Mouse (Mus musculus) kidney, adult 18-20 months (tissue): Measurements from ENCODE around the gene 1810013L24Rik.
"Not testable (repeated sequence)": the region's sequence is repeated elsewhere in the genome, so short reads cannot be mapped to it uniquely, and the experiment has no call there.

Source experiments
- DNase-seq: peaks from one replicate; pipeline ENCODE4 v3.0.0; 2021

Gene 1810013L24Rik

GRCm38 (mm10) chr16:8837595-8837994 lies 7.7 kb downstream of the 1810013L24Rik start:
- no peak for DNase-seq

DNA sequence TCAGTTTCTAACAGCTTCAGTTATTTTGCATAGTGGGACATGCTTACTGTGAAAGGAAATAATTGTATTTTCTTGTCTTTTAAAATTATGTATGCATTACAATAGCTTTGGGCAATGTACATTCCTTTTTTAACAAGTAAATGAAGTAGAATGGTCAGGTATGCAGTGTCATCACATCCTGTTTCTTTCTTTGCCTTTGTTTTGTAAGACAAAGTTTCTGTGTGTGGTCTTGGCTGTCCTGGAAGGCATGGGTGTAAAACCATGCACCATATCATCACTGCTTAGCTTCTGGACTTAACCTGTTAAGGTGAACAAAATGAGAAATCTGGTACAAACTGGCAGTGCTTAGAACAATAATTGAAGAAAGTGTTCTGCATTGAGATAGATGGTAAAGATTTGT lies 9.0 kb downstream of the 1810013L24Rik start:
- DNase-seq, result no peak

DNA sequence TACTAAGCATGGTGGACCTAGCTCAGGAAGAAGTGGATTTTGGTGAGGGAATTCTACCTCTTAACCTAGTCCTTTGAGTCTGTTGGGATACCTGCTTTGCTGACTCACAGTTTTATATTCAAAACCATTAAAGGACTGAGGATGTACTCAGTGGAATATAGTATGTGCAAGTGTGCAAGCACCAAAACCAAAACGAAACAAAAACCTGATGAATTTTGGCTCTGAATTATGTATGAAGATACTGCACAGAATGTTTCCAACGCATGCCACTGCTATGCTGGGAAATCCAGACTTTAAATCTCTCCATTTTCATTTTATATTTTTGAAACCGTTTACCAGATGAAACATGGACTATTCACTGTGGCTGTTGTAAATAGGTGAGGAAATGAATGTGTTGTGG lies 10.7 kb downstream of the 1810013L24Rik start:
- no peak for DNase-seq

DNA sequence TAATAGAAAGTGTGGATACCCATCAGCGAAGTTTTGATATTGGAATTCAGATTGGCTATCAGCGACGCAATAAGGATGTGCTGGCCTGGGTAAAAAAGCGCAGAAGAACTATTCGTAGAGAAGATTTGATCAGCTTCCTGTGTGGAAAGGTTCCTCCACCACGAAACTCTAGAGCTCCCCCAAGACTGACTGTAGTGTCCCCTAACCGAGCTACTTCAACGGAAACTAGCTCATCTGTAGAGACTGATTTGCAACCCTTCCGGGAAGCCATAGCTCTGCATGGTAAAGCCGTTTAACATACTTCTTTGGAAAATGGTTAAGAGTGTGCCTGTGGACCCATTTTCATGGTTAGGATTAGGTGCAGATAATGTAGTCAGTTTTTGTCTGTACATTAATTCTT lies 13.1 kb downstream of the 1810013L24Rik start:
- no peak for DNase-seq

GRCm38 (mm10) chr16:8843580-8844175 lies 13.8 kb downstream of the 1810013L24Rik start:
- no peak for DNase-seq

DNA sequence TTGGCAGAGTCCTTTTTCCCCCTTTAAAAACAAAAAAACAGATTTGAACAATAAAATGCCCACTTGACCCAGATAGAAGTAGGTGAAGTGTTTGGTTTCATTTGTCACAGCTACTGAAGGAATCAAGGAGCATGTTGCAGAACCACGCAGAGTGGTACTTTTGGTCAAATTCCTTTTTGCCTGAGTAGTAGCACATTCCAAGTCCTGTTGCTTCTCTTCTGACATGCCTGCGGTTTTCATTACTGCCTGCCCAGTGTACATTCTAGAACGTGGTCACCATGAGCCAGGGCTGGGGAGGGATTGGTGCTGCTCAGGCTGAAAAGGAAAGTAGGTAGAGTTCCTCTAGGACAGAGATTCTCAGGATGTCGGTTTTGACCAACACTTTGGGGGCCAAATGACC lies 16.1 kb downstream of the 1810013L24Rik start:
- DNase-seq, result no peak

GRCm38 (mm10) chr16:8848309-8849068 lies 18.6 kb downstream of the 1810013L24Rik start:
- no peak for DNase-seq

DNA sequence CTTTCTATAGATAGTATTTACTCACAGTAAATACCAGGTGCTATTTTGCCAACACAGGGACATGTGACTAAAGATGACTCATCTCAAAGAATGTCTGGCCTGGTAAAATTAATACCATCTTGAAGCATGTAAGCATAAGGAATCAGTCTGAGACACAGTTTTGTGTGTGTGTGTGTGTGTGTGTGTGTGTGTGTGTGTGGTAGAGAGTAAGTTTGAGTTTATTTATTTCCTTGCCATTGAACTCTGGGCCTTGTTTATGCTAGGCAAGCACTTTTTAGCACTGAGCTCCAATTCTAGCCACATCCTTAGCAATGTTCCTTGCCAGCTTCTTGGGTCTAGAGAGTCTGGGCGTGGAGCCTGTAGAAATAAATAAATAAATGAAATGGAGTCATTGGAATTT lies 20.0 kb downstream of the 1810013L24Rik start:
- DNase-seq, result no peak

DNA sequence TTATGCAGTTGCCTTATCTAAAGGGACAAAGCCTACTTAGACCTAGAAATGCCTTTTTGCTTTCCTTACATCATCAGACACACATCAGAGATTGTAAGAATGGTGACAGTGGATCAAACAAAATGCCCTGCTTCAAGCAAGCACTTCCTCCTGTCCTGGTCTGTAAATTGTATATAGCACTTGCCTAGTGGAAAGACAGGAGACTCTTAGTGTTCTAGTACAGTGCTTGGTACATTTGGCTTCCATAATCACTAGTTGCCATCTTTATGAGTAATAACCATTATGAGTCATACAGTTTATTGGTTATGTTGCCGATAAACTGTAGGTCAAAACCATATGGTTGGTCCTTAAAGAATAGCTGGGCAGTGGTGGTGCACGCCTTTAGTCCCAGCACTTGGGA lies 25.2 kb downstream of the 1810013L24Rik start:
- no peak for DNase-seq

GRCm38 (mm10) chr16:8856820-8857219 lies 26.9 kb downstream of the 1810013L24Rik start:
- DNase-seq, result no peak

DNA sequence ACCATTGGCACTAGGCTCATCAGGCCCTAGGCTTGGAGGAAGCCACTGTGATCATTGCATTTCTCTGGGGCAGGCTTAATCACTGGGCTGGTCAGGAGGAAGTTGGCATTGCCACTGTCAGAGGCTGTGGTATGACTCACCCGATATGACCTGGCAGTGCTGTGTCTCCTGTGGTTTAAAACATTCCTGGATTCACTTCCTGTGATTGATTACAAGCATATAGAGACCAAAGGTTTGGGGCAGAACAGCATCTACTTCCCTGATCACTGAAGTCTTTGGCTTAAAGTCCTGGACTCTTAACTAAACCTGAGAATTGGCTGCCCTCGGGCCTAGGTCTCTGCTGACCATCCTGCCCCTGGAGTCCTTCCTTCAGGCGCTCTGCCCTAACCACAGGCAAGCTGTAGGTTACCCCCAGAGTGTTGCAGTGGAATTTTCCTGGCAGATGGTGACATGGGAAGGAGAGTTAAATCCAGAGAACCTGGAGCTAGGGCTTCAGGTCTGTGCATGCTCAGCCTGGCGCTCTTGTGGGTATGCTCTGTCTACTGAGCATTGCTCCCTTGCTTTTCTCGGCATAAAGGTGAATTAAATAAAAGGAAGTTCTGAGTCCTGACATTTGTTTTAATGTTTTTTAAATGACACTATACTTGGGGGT lies 32.6 kb downstream of the 1810013L24Rik start:
- DNase-seq, result no peak

- peak; percentile 19 for DNase-seq
Observed at GRCm38 (mm10) chr16:8864223-8864631, 34.3 kb downstream of the 1810013L24Rik start.

- DNase-seq, result no peak
Observed at GRCm38 (mm10) chr16:8867406-8867955, 37.6 kb downstream of the 1810013L24Rik start.

- no peak for DNase-seq
Observed at GRCm38 (mm10) chr16:8868506-8868905, 38.6 kb downstream of the 1810013L24Rik start.

GRCm38 (mm10) chr16:8869715-8870114 lies 39.8 kb downstream of the 1810013L24Rik start:
- peak; percentile 82 for DNase-seq

DNA sequence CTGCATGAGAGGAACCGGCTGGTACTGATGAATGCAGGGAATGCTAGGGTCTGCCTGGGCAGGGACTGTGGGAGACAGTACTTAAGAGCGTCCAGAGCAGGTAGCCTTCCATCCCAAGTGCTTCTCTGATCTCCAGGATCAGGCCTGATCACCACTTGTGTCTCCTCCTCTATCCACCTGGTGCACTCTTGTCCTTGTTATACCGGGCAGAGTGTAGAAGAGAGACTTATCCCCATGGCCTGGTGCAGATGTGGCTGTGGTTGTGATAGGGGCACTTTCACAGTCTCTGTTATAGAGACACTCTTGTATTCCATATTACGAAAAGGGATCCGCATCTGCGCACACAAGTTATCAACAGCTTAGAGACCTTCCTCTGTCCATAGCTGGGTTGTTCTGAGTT lies 41.5 kb downstream of the 1810013L24Rik start:
- DNase-seq, result no peak

- DNase-seq, result no peak
Observed at GRCm38 (mm10) chr16:8872019-8872418, 42.1 kb downstream of the 1810013L24Rik start.

DNA sequence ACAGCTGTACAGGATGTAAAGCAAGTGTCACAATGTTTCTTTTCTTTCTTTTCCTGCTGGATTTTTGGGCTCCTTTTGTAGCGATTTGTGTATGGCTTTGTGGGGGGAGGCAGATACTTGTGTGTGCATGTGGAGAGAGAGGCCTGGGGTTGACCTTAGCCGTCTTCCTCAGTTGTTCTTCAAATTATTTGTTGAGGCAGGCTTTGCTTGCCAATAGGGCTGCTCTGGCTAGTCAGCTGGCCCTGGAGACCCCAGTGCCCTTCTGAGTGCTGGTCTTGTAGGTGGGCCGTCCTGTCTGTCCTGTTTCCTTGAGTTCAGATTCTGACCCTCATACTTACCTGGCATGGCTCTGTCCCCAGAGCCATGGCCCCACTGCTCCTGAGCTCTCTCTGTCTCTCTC lies 42.6 kb downstream of the 1810013L24Rik start:
- DNase-seq, result no peak

DNA sequence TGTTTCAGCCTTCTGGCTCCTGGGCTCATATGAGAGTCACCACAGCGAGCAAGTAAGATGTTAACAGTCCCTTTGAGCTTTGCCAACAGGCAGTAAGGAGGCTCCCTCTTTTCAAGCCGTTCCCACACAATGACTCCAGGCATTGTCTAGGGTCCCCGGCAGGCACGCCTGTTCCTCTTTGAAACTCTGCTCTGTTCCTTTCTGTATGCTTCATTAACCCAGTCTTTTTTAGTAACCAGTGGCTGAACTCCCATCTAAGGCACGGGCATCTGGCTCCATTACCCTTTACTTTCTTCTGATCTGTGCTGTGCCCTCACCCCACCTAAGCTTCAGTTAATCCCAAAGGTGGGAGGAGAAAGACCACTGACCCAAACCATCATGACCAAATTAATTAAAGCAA lies 50.2 kb downstream of the 1810013L24Rik start:
- DNase-seq, result no peak

GRCm38 (mm10) chr16:8883674-8884241 lies 53.9 kb downstream of the 1810013L24Rik start:
- peak; percentile 88 for DNase-seq

- DNase-seq, result not testable (repeated sequence)
Observed at GRCm38 (mm10) chr16:8894214-8894613, 64.3 kb downstream of the 1810013L24Rik start.

GRCm38 (mm10) chr16:8895301-8895700 lies 65.4 kb downstream of the 1810013L24Rik start:
- no peak for DNase-seq

DNA sequence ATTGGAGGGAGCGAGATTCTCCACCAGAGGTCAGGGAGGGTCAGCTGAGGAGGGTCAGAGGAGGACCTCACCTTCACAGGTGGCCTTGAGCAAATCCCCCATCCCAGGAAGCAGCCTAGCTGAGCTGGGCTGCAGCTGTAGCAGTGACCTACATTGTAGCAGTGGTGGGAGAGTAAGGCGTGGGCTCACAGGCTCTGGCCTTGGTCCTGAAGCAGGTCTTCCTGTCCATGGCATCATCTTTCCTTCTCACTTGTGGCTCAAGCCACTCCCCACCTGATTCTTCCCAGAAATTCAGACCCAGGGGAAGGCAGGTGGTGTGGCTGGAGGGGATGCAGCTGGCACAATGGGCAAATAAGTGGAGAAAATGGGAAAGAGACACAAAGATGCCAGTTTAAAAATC lies 76.2 kb downstream of the 1810013L24Rik start:
- DNase-seq, result not testable (repeated sequence)
